Mouse (Mus musculus): ENCODE measurements at regions not wholly inside any gene's neighbourhood (a gene's known extent, or its start where the extent isn't known, plus 50 kb on each side); places are given as distances from the start of the nearest gene placed in this dataset.
A peak's percentile ranks its signal among the peaks of the same experiment; 100 is the strongest.

- no peak for DNase-seq
Observed at GRCm38 (mm10) chr1:135665484-135665883, 54.4 kb upstream of the Csrp1 start.

GRCm38 (mm10) chr1:135668331-135668730 is 51.5 kb upstream of the Csrp1 start:
- no peak for DNase-seq

DNA sequence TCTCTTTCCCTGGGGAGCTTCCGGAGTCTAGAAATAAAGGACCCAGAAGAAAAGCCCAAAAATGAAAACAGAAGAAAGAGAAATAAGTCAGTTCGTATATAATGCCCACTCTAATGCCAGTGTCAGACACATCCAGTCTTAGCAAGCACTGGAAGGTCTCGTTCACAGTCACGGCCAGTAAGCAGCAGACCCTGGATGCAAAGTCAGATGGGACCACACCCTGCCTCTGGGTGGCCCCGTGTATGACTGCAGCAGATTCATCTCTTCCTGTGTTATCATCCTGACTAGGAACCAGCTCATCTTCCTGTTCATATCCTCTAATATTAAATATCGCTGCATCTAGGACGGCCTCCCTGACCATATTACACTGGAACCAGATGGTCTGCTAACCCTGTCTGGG is 50.9 kb upstream of the Csrp1 start:
- DNase-seq, result no peak

- peak; percentile 73 for DNase-seq
Observed at GRCm38 (mm10) chr1:135669803-135670202, 50.1 kb upstream of the Csrp1 start.
